Mouse (Mus musculus): ENCODE results near the gene Dusp1. TPM values are rescaled to one million over a fixed set of nuclear protein-coding genes. Genes with fewer than 3 reads are reported as not detected.
A peak's percentile ranks its signal among the peaks of the same experiment; 100 is the strongest.

Dusp1 gene
- polyA plus RNA-seq, 1 experiment from 2014 or later = 33.4 TPM

- Histone ChIP-seq H3K4me1 (ENCODE audit: control insufficient read depth, insufficient read depth, low read length) (no peaks in the 10 kb centered on the region; the same call in 1 of the 2 replicates), H3K4me3 (ENCODE audit: low read depth, low read length) (no peak overlapping the region), H3K9ac (ENCODE audit: low read depth, low read length) (no peak overlapping the region), H3K27ac (ENCODE audit: low read length) (no peak overlapping the region), H3K27me3 (ENCODE audit: control insufficient read depth, insufficient read depth, low read depth, low read length) (no peaks in the 10 kb centered on the region), H3K4me2 (ENCODE audit: low read length) (no peak overlapping the region), H3K9me3 (replicated peaks; ENCODE audit: control insufficient read depth, low read length, poor library complexity, severe bottlenecking) (no peaks in the 10 kb centered on the region), H3K36me3 (ENCODE audit: control insufficient read depth, insufficient read depth, low read length) (no peaks in the 10 kb centered on the region)
- no peak for ATAC-seq
- 79% methylated on average over 6 of the region's 6 CpGs for WGBS
Measured at GRCm38 (mm10) chr17:26513459-26514290, 48.3 kb downstream of the Dusp1 start.

DNA sequence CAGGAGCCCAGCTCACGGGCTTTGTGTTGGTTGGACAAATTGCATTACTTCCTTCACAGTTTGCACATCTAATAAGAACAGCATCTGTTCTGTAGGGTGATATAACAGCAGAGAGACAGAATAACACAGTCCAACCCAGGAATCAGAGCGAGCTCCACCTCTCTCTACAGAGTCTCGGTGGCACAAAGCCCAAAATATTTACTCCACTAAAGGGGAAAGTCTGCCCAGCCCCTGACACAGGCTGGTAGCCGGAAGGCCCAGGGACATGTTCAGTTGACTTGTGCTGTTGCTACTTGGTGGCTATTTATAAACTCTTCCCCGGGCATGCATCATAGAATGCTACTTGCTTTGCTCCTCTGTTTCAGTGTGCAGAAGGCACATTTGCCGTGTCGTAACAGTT lies 49.0 kb downstream of the Dusp1 start:
- Histone ChIP-seq H3K4me1 (ENCODE audit: control insufficient read depth, insufficient read depth, low read length) (no peaks in the 10 kb centered on the region; the same call in 1 of the 2 replicates), H3K4me3 (ENCODE audit: low read depth, low read length) (no peak overlapping the region), H3K27ac (ENCODE audit: low read length) (no peak overlapping the region), H3K9ac (ENCODE audit: low read depth, low read length) (no peak overlapping the region), H3K36me3 (ENCODE audit: control insufficient read depth, insufficient read depth, low read length) (no peaks in the 10 kb centered on the region), H3K27me3 (ENCODE audit: control insufficient read depth, insufficient read depth, low read depth, low read length) (no peaks in the 10 kb centered on the region), H3K9me3 (replicated peaks; ENCODE audit: control insufficient read depth, low read length, poor library complexity, severe bottlenecking) (no peaks in the 10 kb centered on the region), H3K4me2 (ENCODE audit: low read length) (no peak overlapping the region)
- 84% methylated on average over 7 of the region's 7 CpGs for WGBS
- ATAC-seq = no peak

GRCm38 (mm10) chr17:26511816-26512774 lies 49.8 kb downstream of the Dusp1 start:
- Histone ChIP-seq H3K9me3 (replicated peaks; ENCODE audit: control insufficient read depth, low read length, poor library complexity, severe bottlenecking) (no peaks in the 10 kb centered on the region), H3K4me2 (ENCODE audit: low read length) (no peak overlapping the region), H3K9ac (ENCODE audit: low read depth, low read length) (no peak overlapping the region), H3K36me3 (ENCODE audit: control insufficient read depth, insufficient read depth, low read length) (no peaks in the 10 kb centered on the region), H3K27ac (ENCODE audit: low read length) (no peak overlapping the region), H3K27me3 (ENCODE audit: control insufficient read depth, insufficient read depth, low read depth, low read length) (no peaks in the 10 kb centered on the region), H3K4me1 (ENCODE audit: control insufficient read depth, insufficient read depth, low read length) (no peaks in the 10 kb centered on the region; the same call in 1 of the 2 replicates), H3K4me3 (ENCODE audit: low read depth, low read length) (no peak overlapping the region)
- 71% methylated on average over 7 of the region's 7 CpGs for WGBS
- ATAC-seq = no peak

DNA sequence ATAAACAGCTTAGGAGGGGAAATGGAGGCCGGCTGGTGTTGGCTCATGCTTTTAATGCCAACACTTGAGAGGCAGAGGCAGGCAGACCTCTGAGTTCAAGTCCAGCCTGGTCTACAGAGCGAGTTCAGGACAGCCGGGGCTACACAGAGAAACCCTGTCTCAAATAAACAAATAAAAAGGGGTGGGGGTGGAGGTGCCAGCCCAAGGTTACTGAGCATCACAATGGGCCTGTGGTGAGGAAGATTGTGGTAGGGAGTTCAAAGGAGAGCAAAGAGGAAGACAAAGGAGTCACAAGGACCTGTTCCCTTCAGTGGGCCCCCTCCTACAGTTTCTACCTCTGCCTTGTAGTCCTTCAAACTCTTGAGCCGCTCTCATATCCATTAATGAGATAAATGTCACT lies 50.7 kb downstream of the Dusp1 start:
- 65% methylated on average over 4 of the region's 4 CpGs for WGBS
- H3K4me1 ChIP-seq (ENCODE audit: control insufficient read depth, insufficient read depth, low read length) = peaks cover 8% of the 10 kb centered on the region
- no peak overlapping the region for H3K9ac ChIP-seq (ENCODE audit: low read depth, low read length)
- H3K27ac ChIP-seq (ENCODE audit: low read length) = no peak overlapping the region
- no peak overlapping the region for H3K4me3 ChIP-seq (ENCODE audit: low read depth, low read length)
- no peak for ATAC-seq
- no peaks in the 10 kb centered on the region for H3K9me3 ChIP-seq (replicated peaks; ENCODE audit: control insufficient read depth, low read length, poor library complexity, severe bottlenecking)
- no peak overlapping the region for H3K4me2 ChIP-seq (ENCODE audit: low read length)
- no peaks in the 10 kb centered on the region for H3K36me3 ChIP-seq (ENCODE audit: control insufficient read depth, insufficient read depth, low read length)
- no peaks in the 10 kb centered on the region for H3K27me3 ChIP-seq (ENCODE audit: control insufficient read depth, insufficient read depth, low read depth, low read length)

GRCm38 (mm10) chr17:26510146-26511045 lies 51.5 kb downstream of the Dusp1 start:
- no peak overlapping the region for H3K27ac ChIP-seq (ENCODE audit: low read length)
- WGBS = 80% methylated on average over 15 of the region's 15 CpGs
- no peaks in the 10 kb centered on the region for H3K9me3 ChIP-seq (replicated peaks; ENCODE audit: control insufficient read depth, low read length, poor library complexity, severe bottlenecking)
- H3K4me3 ChIP-seq (ENCODE audit: low read depth, low read length) = no peak overlapping the region
- peaks cover 15% of the 10 kb centered on the region for H3K4me1 ChIP-seq (ENCODE audit: control insufficient read depth, insufficient read depth, low read length)
- no peak overlapping the region for H3K9ac ChIP-seq (ENCODE audit: low read depth, low read length)
- no peaks in the 10 kb centered on the region for H3K36me3 ChIP-seq (ENCODE audit: control insufficient read depth, insufficient read depth, low read length)
- no peak overlapping the region for H3K4me2 ChIP-seq (ENCODE audit: low read length)
- no peaks in the 10 kb centered on the region for H3K27me3 ChIP-seq (ENCODE audit: control insufficient read depth, insufficient read depth, low read depth, low read length)
- no peak for ATAC-seq

GRCm38 (mm10) chr17:26508961-26509771 lies 52.8 kb downstream of the Dusp1 start:
- ATAC-seq = 0 out of 2 replicates have a peak, but pooled peaks have one; percentile 0
- WGBS = 27% methylated on average over 25 of the region's 25 CpGs
- peak overlapping the region; percentile 93 for H3K4me2 ChIP-seq (ENCODE audit: low read length)
- no peaks in the 10 kb centered on the region for H3K9me3 ChIP-seq (replicated peaks; ENCODE audit: control insufficient read depth, low read length, poor library complexity, severe bottlenecking)
- no peaks in the 10 kb centered on the region for H3K36me3 ChIP-seq (ENCODE audit: control insufficient read depth, insufficient read depth, low read length)
- peak overlapping the region; percentile 96 for H3K9ac ChIP-seq (ENCODE audit: low read depth, low read length)
- peaks cover 27% of the 10 kb centered on the region for H3K4me1 ChIP-seq (ENCODE audit: control insufficient read depth, insufficient read depth, low read length)
- H3K27ac ChIP-seq (ENCODE audit: low read length) = peak overlapping the region; percentile 98
- H3K27me3 ChIP-seq (ENCODE audit: control insufficient read depth, insufficient read depth, low read depth, low read length) = no peaks in the 10 kb centered on the region
- peak overlapping the region; percentile 80 for H3K4me3 ChIP-seq (ENCODE audit: low read depth, low read length)

GRCm38 (mm10) chr17:26508345-26508960 lies 53.5 kb downstream of the Dusp1 start:
- H3K4me1 ChIP-seq (ENCODE audit: control insufficient read depth, insufficient read depth, low read length) = peaks cover 34% of the 10 kb centered on the region
- peak overlapping the region; percentile 93 for H3K4me2 ChIP-seq (ENCODE audit: low read length)
- under 1% methylated on average over 58 of the region's 58 CpGs for WGBS
- peak overlapping the region; percentile 98 for H3K27ac ChIP-seq (ENCODE audit: low read length)
- H3K27me3 ChIP-seq (ENCODE audit: control insufficient read depth, insufficient read depth, low read depth, low read length) = no peaks in the 10 kb centered on the region
- H3K4me3 ChIP-seq (ENCODE audit: low read depth, low read length) = peak overlapping the region; percentile 80
- peak; percentile 90 for ATAC-seq
- no peaks in the 10 kb centered on the region for H3K36me3 ChIP-seq (ENCODE audit: control insufficient read depth, insufficient read depth, low read length)
- H3K9me3 ChIP-seq (replicated peaks; ENCODE audit: control insufficient read depth, low read length, poor library complexity, severe bottlenecking) = no peaks in the 10 kb centered on the region
- peak overlapping the region; percentile 96 for H3K9ac ChIP-seq (ENCODE audit: low read depth, low read length)

All from midbrain, embryonic 16.5 days (tissue).